Mouse (Mus musculus) adrenal gland, postnatal 10 days (tissue): ENCODE measurements around the gene Psmb3. TPM values are rescaled to one million over a fixed set of nuclear protein-coding genes. Genes with fewer than 3 reads are reported as not detected.
"Not testable (repeated sequence)": the region's sequence is repeated elsewhere in the genome, so short reads cannot be mapped to it uniquely, and the experiment has no call there.

Experiments used
- DNase-seq: peaks from one replicate; pipeline ENCODE4 v3.0.0; 2021; ENCODE audit warnings: mixed read lengths
- total RNA-seq, 2 experiments: library from RNA; stranded (reverse); gene quantifications; 2 replicates each; pipeline ENCODE4 v1.2.3; 2021

Psmb3 gene
- total RNA-seq, 2 experiments from 2014 or later: 231 to 234 TPM

GRCm38 (mm10) chr11:97717369-97718280 lies 14.4 kb downstream of the Psmb3 start:
- DNase-seq: no peak

- DNase-seq: no peak
These were observed 15.2 kb downstream of the Psmb3 start for GRCm38 (mm10) chr11:97718281-97718860.

GRCm38 (mm10) chr11:97719041-97719440 lies 15.8 kb downstream of the Psmb3 start:
- DNase-seq: no peak

GRCm38 (mm10) chr11:97721338-97721737 lies 18.1 kb downstream of the Psmb3 start:
- DNase-seq: no peak

- no peak for DNase-seq
These were observed 20.5 kb downstream of the Psmb3 start for GRCm38 (mm10) chr11:97723709-97724108.

- DNase-seq: no peak
These were observed 25.1 kb downstream of the Psmb3 start for GRCm38 (mm10) chr11:97728311-97728710.

- DNase-seq: no peak
These were observed 25.5 kb downstream of the Psmb3 start for GRCm38 (mm10) chr11:97728730-97729129.

- DNase-seq: no peak
These were observed 30.5 kb downstream of the Psmb3 start for GRCm38 (mm10) chr11:97733689-97734088.

GRCm38 (mm10) chr11:97734810-97735209 lies 31.6 kb downstream of the Psmb3 start:
- DNase-seq: not testable (repeated sequence)

GRCm38 (mm10) chr11:97736645-97737044 lies 33.4 kb downstream of the Psmb3 start:
- no peak for DNase-seq

- DNase-seq: no peak
These were observed 34.4 kb downstream of the Psmb3 start for GRCm38 (mm10) chr11:97737600-97737999.

- DNase-seq: no peak
These were observed 35.5 kb downstream of the Psmb3 start for GRCm38 (mm10) chr11:97738703-97739102.

GRCm38 (mm10) chr11:97739155-97739554 lies 36.0 kb downstream of the Psmb3 start:
- DNase-seq: no peak

- peak; percentile 46 for DNase-seq
These were observed 37.0 kb downstream of the Psmb3 start for GRCm38 (mm10) chr11:97740190-97740589.

GRCm38 (mm10) chr11:97742157-97742556 lies 39.0 kb downstream of the Psmb3 start:
- no peak for DNase-seq

GRCm38 (mm10) chr11:97742591-97742990 lies 39.4 kb downstream of the Psmb3 start:
- no peak for DNase-seq

GRCm38 (mm10) chr11:97743423-97743822 lies 40.2 kb downstream of the Psmb3 start:
- DNase-seq: no peak

GRCm38 (mm10) chr11:97744063-97744717 lies 41.0 kb downstream of the Psmb3 start, which contains the start of gene Pip4k2b:
Gene Pip4k2b, minus strand, starts transcription at chr11:97744704.
- DNase-seq: peak; percentile 67

GRCm38 (mm10) chr11:97744718-97745330 lies 41.6 kb downstream of the Psmb3 start:
- peak; percentile 99 for DNase-seq

GRCm38 (mm10) chr11:97745331-97745721 lies 42.1 kb downstream of the Psmb3 start:
- DNase-seq: no peak

GRCm38 (mm10) chr11:97747773-97748172 lies 44.6 kb downstream of the Psmb3 start:
- peak; percentile 38 for DNase-seq

GRCm38 (mm10) chr11:97748496-97748895 lies 45.3 kb downstream of the Psmb3 start:
- peak; percentile 45 for DNase-seq
